Comparison of ENCODE assay signal across 24 mouse cellular contexts in the genomic region with DNA sequence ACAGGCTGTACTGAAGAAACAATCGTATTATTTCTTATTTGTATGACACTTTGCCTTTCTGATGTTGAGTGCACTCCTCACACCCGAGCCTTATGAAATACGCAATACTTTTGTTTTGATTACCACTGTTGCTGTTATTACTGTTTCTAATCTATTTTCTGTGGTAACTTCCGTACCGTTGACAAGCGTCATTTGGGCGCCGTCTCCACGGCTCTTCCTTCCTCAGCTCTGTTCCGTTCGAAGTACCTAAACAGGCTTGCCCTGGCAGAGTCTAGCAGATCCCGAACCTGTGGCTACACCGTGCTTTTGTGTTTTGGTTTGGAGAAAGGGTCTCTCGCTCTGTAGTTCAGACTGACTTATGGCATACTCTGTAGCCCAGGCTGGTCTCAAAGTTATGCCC.
"Had no signal": no experiment of that assay in that cellular context is flagged by ENCODE, and none has a peak within 500 bp of the region (broad histone marks: within the 10 kb centered on the region; RNA-seq: fewer than 3 reads in every experiment).

No protein-coding gene starts in this region.

- H3K27me3 ChIP-seq: heart, embryonic 12.5 days; hindbrain, embryonic 12.5 days; intestine, embryonic 15.5 days; limb, embryonic 12.5 days had no signal

- H3K4me2 ChIP-seq: heart, embryonic 12.5 days; hindbrain, embryonic 12.5 days; hindbrain, embryonic 14.5 days; intestine, embryonic 15.5 days; limb, embryonic 12.5 days; liver, embryonic 11.5 days had no signal

- ATAC-seq: hindbrain, embryonic 16.5 days; inflammation-experienced regulatory T-cells, adult 6 months; intestine, embryonic 15.5 days; intestine, postnatal 0 days had no signal

- H3K4me1 ChIP-seq: hindbrain, embryonic 10.5 days; hindbrain, embryonic 12.5 days; intestine, embryonic 15.5 days had no signal

- H3K27ac ChIP-seq: heart, embryonic 10.5 days; hindbrain, embryonic 10.5 days; hindbrain, embryonic 12.5 days; hindbrain, embryonic 14.5 days; intestine, embryonic 15.5 days; layer of hippocampus, adult 2 months; left cerebral cortex, adult 2 months; limb, embryonic 10.5 days; limb, embryonic 12.5 days had no signal

- H3K36me3 ChIP-seq: heart, embryonic 10.5 days; heart, embryonic 12.5 days; hindbrain, embryonic 10.5 days; hindbrain, embryonic 12.5 days; intestine, embryonic 15.5 days; limb, embryonic 10.5 days; limb, embryonic 12.5 days had no signal

- DNase-seq: gastrocnemius, postnatal 10 days; gastrocnemius, postnatal 25 days; heart, adult 18-20 months; heart, postnatal 10 days; heart, postnatal 4 days; kidney, adult 18-20 months; kidney, adult 8-10 months; kidney, postnatal 10 days; kidney, postnatal 4 days; liver had no signal

- H3K9ac ChIP-seq: heart, embryonic 12.5 days; hindbrain, embryonic 12.5 days; hindbrain, embryonic 14.5 days; intestine, embryonic 15.5 days; limb, embryonic 12.5 days had no signal

- H3K4me3 ChIP-seq: heart, embryonic 10.5 days; heart, embryonic 12.5 days; hindbrain, embryonic 10.5 days; hindbrain, embryonic 12.5 days; intestine, embryonic 15.5 days; layer of hippocampus, adult 2 months; left cerebral cortex, adult 2 months; limb, embryonic 10.5 days; limb, embryonic 12.5 days had no signal

- H3K9me3 ChIP-seq: heart, embryonic 10.5 days; heart, embryonic 12.5 days; hindbrain, embryonic 10.5 days; hindbrain, embryonic 12.5 days; intestine, embryonic 15.5 days; limb, embryonic 10.5 days; limb, embryonic 12.5 days had no signal
